Mouse (Mus musculus) stomach, embryonic 16.5 days (tissue): ENCODE data around the gene Fbxo22. TPM values are rescaled to one million over a fixed set of nuclear protein-coding genes. Genes with fewer than 3 reads are reported as not detected.
"Not testable (repeated sequence)": the region's sequence is repeated elsewhere in the genome, so short reads cannot be mapped to it uniquely, and the experiment has no call there.

Experiments used
- ATAC-seq: fragments of 200-750 bp; cut with Nextera tagmentation; 2 replicates; pipeline ENCODE4 v1.8.0; 2017; ENCODE audit warnings: moderate number of reproducible peaks, moderate TSS enrichment; ENCODE audit not compliant: insufficient read depth, low FRiP score
- H3K27ac ChIP-seq: fragments of 300-500 bp; sonication (generic); 2 replicates; pipeline ENCODE4 v1.5.1; 2014; ENCODE audit warnings: low read length
- H3K27me3 ChIP-seq: fragments of 300-500 bp; sonication (generic); 2 replicates; pipeline ENCODE4 v1.6.1; 2014; ENCODE audit warnings: low read length, control low read depth, mixed read lengths; ENCODE audit not compliant: control insufficient read depth, insufficient read depth
- H3K36me3 ChIP-seq: fragments of 300-500 bp; sonication (generic); 2 replicates; pipeline ENCODE4 v1.6.1; 2014; ENCODE audit warnings: low read length; ENCODE audit not compliant: control insufficient read depth, insufficient read depth
- H3K4me1 ChIP-seq: fragments of 300-500 bp; sonication (generic); 2 replicates; pipeline ENCODE4 v1.6.1; 2014; ENCODE audit warnings: low read length, control low read depth, mixed read lengths; ENCODE audit not compliant: control insufficient read depth, insufficient read depth
- H3K4me2 ChIP-seq: fragments of 300-500 bp; sonication (generic); 2 replicates; pipeline ENCODE4 v1.6.1; 2014; ENCODE audit warnings: low read depth, low read length, mixed read lengths
- H3K4me3 ChIP-seq: fragments of 300-500 bp; sonication (generic); replicated peaks from 2 replicates; pipeline ENCODE4 v1.5.1; 2014; ENCODE audit warnings: mild to moderate bottlenecking, low read length
- H3K9ac ChIP-seq: fragments of 300-500 bp; sonication (generic); 2 replicates; pipeline ENCODE4 v1.6.1; 2014; ENCODE audit warnings: low read length
- H3K9me3 ChIP-seq: fragments of 300-500 bp; sonication (generic); replicated peaks from 2 replicates; pipeline ENCODE4 v1.6.1; 2016; ENCODE audit warnings: low read length, control low read depth; ENCODE audit not compliant: control insufficient read depth
- WGBS: fragments of 180-500 bp; shearing (Covaris S2); extraction: QIAGEN DNeasy Blood & Tissue Kit; methylation state at CpG from one replicate; pipeline ENCODE4 v1.1.7; 2014; 5-methylcytosine and 5-hydroxymethylcytosine counted together
- polyA plus RNA-seq: library from polyadenylated mRNA; unstranded; fragments of >200 nt; fragmentation: Nextera tagmentation; extraction: Ambion mirVana; gene quantifications from 2 replicates; pipeline ENCODE4 v1.2.1, GENCODE M21; 2015

The Fbxo22 gene
- polyA plus RNA-seq, 1 experiment from 2014 or later = 50.8 TPM

DNA sequence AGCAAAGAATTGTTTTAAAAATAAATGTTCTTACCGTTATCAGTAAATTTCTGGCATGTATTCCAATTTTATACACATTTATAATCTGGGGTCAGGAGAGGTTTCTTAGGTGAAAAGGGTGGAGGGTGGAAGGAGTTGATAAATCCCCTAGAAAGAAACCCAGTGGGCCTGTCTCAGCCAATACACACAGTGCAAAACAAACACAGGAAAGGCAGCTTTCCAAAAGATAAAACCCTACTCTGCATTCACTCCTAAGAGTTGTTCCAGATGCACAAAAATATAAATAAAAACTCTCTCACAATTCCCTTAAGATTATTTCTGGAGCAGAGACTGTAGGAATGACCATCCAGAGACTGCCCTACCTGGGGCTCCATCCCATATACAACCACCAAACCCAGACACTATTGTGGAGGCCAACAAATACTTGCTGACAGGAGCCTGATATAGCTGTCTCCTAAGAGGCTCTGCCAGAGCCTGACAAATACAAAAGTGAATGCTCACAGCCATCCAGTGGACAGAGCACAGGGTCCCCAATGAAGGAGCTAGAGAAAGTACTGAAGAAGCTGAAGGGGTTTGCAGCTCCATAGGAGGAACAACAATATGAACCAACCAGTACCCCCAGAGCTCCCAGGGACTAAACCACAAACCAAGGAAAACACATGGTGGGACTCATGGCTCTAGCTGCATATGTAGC, 36.5 kb downstream of the Fbxo22 start:
- not testable (repeated sequence) for H3K36me3 ChIP-seq, ATAC-seq, H3K9ac ChIP-seq, H3K4me2 ChIP-seq, H3K27ac ChIP-seq, H3K27me3 ChIP-seq, H3K9me3 ChIP-seq, H3K4me3 ChIP-seq, H3K4me1 ChIP-seq
- WGBS = 77% methylated on average over 1 of the region's 1 CpGs

GRCm38 (mm10) chr9:55246440-55246839, 37.7 kb downstream of the Fbxo22 start:
- H3K36me3 ChIP-seq = no peaks in the 10 kb centered on the region
- no peak for ATAC-seq
- no peaks in the 10 kb centered on the region for H3K9me3 ChIP-seq
- H3K9ac ChIP-seq = no peak overlapping the region
- no peak overlapping the region for H3K4me2 ChIP-seq
- no peak overlapping the region for H3K4me3 ChIP-seq
- H3K4me1 ChIP-seq = no peaks in the 10 kb centered on the region
- WGBS = 54% methylated on average over 8 of the region's 8 CpGs
- H3K27me3 ChIP-seq = no peaks in the 10 kb centered on the region
- no peak overlapping the region for H3K27ac ChIP-seq

- Histone ChIP-seq H3K4me2 (no peak overlapping the region), H3K36me3 (no peaks in the 10 kb centered on the region), H3K9me3 (no peaks in the 10 kb centered on the region), H3K4me3 (no peak overlapping the region), H3K27me3 (no peaks in the 10 kb centered on the region), H3K4me1 (no peaks in the 10 kb centered on the region), H3K9ac (no peak overlapping the region), H3K27ac (no peak overlapping the region)
- 90% methylated on average over 4 of the region's 4 CpGs for WGBS
- no peak for ATAC-seq
These were observed 38.2 kb downstream of the Fbxo22 start for GRCm38 (mm10) chr9:55246918-55247317.

DNA sequence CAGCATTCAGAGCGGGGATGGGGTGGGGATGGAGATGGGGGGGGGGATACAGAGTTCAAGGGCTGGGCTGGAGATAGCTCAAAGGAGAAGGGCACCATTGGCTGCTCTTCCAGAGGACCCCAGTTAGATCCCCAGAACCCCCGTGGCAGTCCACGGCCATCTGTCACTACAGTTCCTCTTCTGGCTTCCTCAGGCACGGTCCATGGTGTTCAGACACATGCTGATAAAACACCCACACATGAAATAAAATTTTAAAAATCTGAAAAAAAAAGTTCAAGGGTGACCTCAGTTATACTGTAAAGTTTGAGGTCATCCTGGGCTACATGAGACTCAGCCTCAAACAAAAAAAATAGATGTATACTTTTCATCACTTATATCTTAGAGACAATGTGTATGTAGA, 39.7 kb downstream of the Fbxo22 start:
- H3K27me3 ChIP-seq = no peaks in the 10 kb centered on the region
- no peaks in the 10 kb centered on the region for H3K9me3 ChIP-seq
- no peaks in the 10 kb centered on the region for H3K36me3 ChIP-seq
- WGBS = 82% methylated on average over 4 of the region's 4 CpGs
- H3K27ac ChIP-seq = no peak overlapping the region
- no peak overlapping the region for H3K9ac ChIP-seq
- H3K4me2 ChIP-seq = no peak overlapping the region
- H3K4me1 ChIP-seq = no peaks in the 10 kb centered on the region
- no peak overlapping the region for H3K4me3 ChIP-seq
- ATAC-seq = no peak

DNA sequence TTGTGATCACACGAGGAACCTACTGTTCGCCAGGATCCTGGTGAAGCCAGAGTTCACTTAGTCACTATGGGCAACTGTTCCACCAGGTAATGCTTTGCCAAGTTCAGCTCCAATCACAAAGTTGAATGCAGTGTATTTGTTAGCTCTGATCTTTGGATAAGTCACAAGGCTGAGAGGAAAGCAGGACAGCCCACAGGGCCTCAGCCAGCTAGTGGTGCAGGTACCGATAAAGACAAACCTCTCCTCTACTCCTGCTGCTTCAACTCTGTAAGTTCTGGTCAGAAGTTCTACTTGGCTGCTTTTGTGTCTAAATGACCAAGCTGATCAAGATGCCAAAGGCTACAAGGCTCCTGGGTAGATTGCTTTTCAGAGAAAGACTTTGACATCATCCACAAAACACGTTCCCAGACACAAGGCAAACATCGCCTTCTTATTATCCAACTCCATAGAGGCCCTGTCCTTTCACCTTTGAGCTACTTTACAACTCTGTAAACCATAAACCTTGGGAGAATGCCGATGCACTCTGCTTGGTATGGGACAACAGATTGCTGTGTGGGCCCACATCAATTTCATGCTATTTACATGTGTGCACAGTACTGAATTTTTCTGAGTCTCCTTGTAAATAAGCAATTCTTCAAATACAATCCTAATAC, 42.0 kb downstream of the Fbxo22 start:
- no peaks in the 10 kb centered on the region for H3K4me1 ChIP-seq
- no peak overlapping the region for H3K4me2 ChIP-seq
- no peaks in the 10 kb centered on the region for H3K36me3 ChIP-seq
- no peak; the same call in 1 of the 2 replicates for ATAC-seq
- no peaks in the 10 kb centered on the region for H3K9me3 ChIP-seq
- H3K27me3 ChIP-seq = no peaks in the 10 kb centered on the region
- H3K4me3 ChIP-seq = no peak overlapping the region
- 76% methylated on average over 6 of the region's 6 CpGs for WGBS
- no peak overlapping the region for H3K9ac ChIP-seq
- H3K27ac ChIP-seq = no peak overlapping the region

DNA sequence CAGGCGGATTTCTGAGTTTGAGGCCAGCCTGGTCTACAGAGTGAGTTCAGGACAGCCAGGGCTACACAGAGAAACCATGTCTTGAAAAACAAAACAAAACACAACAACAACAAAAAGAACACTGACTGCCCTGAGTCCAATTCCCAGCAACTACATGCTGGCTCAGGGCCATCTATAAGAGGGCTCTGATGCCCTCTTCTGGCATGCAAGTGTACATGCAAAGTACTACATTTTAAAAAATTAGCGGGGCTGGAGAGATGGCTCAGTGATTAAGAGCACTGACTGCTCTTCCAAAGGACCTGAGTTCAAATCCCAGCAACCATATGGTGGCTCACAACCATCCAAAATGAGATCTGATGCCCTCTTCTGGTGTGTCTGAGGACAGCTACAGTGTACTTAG, 43.4 kb downstream of the Fbxo22 start:
- not testable (repeated sequence) for H3K4me1 ChIP-seq, ATAC-seq, H3K27me3 ChIP-seq, H3K9ac ChIP-seq, H3K27ac ChIP-seq, H3K4me3 ChIP-seq, H3K36me3 ChIP-seq, H3K4me2 ChIP-seq, H3K9me3 ChIP-seq
- 50% methylated on average over 2 of the region's 2 CpGs for whole genome bisulfite sequencing

DNA sequence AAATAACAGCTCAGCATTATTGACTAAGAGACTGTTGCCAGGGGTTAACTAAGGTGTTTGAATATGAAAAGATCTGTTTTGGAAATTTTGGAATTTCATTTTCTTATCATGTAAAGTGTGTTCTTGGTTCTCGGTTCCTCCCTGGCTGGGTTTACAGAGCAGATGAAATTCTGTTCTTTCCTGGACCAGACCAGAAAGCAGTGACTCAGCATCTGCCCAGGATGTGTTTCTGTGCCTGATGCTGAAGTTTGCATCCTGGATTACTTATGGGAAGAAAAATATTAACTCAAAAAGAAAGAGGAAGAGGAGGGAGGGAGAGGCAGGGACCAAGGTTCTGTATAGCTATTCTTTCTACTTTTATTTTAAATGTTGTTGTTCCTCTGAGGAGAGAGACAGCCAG, 45.1 kb downstream of the Fbxo22 start:
- Histone ChIP-seq H3K4me1 (no peaks in the 10 kb centered on the region), H3K4me3 (no peak overlapping the region), H3K4me2 (no peak overlapping the region), H3K27ac (no peak overlapping the region), H3K36me3 (no peaks in the 10 kb centered on the region), H3K27me3 (no peaks in the 10 kb centered on the region), H3K9me3 (no peaks in the 10 kb centered on the region), H3K9ac (no peak overlapping the region)
- no peak for ATAC-seq
- 48% methylated on average over 1 of the region's 1 CpGs for WGBS

DNA sequence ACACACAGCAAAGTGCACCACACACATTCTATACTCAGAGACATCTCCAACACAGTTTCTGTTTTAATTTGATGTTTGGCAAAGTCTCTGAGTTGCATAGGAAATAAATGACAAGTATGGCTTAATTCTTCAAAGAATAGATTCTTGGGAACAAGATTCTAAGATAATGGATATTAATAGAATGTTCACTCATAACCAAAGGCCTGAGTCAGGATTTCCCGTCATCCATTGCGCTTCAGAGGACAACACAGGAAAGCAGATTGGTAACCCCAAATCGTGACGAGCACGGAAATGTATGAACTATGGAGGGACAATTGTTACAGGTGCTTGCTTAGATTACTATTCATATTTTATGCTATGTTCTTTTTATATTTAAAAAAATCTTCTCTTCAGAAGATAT, 46.3 kb downstream of the Fbxo22 start:
- Histone ChIP-seq H3K9ac (no peak overlapping the region), H3K9me3 (no peaks in the 10 kb centered on the region), H3K27me3 (no peaks in the 10 kb centered on the region), H3K4me2 (no peak overlapping the region), H3K4me1 (no peaks in the 10 kb centered on the region), H3K36me3 (no peaks in the 10 kb centered on the region), H3K27ac (no peak overlapping the region), H3K4me3 (no peak overlapping the region)
- ATAC-seq = no peak
- WGBS = 92% methylated on average over 5 of the region's 5 CpGs

- no peak overlapping the region for H3K9ac ChIP-seq
- H3K27me3 ChIP-seq = no peaks in the 10 kb centered on the region
- no peaks in the 10 kb centered on the region for H3K36me3 ChIP-seq
- H3K4me1 ChIP-seq = no peaks in the 10 kb centered on the region
- H3K4me2 ChIP-seq = no peak overlapping the region
- H3K4me3 ChIP-seq = no peak overlapping the region
- 59% methylated on average over 4 of the region's 4 CpGs for WGBS
- H3K9me3 ChIP-seq = no peaks in the 10 kb centered on the region
- ATAC-seq = no peak
- H3K27ac ChIP-seq = no peak overlapping the region
These were observed 46.9 kb downstream of the Fbxo22 start for GRCm38 (mm10) chr9:55255604-55256003.
